Mouse (Mus musculus) heart, embryonic 11.5 days (tissue): ENCODE data around the gene Clstn1. TPM values are rescaled to one million over a fixed set of nuclear protein-coding genes. Genes with fewer than 3 reads are reported as not detected.

Experiments used
- ATAC-seq: fragments of 200-750 bp; cut with Nextera tagmentation; replicated peaks from 2 replicates; pipeline ENCODE4 v1.8.0; 2017; ENCODE audit warnings: moderate library complexity; ENCODE audit not compliant: insufficient number of reproducible peaks, low FRiP score, low TSS enrichment
- H3K27ac ChIP-seq: fragments of 300-500 bp; sonication (generic); 2 replicates; pipeline ENCODE4 v1.5.1; 2014; ENCODE audit warnings: mild to moderate bottlenecking, low read depth, low read length
- H3K27me3 ChIP-seq: fragments of 300-500 bp; sonication (generic); 2 replicates; pipeline ENCODE4 v1.6.1; 2014; ENCODE audit warnings: mild to moderate bottlenecking, low read length, mixed read lengths; ENCODE audit not compliant: control insufficient read depth, insufficient read depth
- H3K36me3 ChIP-seq: fragments of 300-500 bp; sonication (generic); 2 replicates; pipeline ENCODE4 v1.6.1; 2014; ENCODE audit warnings: mild to moderate bottlenecking, low read length, moderate library complexity, mixed read lengths; ENCODE audit not compliant: control insufficient read depth, insufficient read depth
- H3K4me1 ChIP-seq: fragments of 300-500 bp; sonication (generic); 2 replicates; pipeline ENCODE4 v1.6.1; 2014; ENCODE audit warnings: low read length; ENCODE audit not compliant: control insufficient read depth, insufficient read depth
- H3K4me2 ChIP-seq: fragments of 300-500 bp; sonication (generic); 2 replicates; pipeline ENCODE4 v1.6.1; 2014; ENCODE audit warnings: mild to moderate bottlenecking, moderate library complexity
- H3K4me3 ChIP-seq: fragments of 300-500 bp; sonication (generic); 2 replicates; pipeline ENCODE4 v1.5.1; 2014; ENCODE audit warnings: low read depth, low read length
- H3K9ac ChIP-seq: fragments of 300-500 bp; sonication (generic); 2 replicates; pipeline ENCODE4 v1.6.1; 2014; ENCODE audit warnings: mild to moderate bottlenecking, low read depth, low read length, moderate library complexity
- H3K9me3 ChIP-seq: fragments of 300-500 bp; sonication (generic); replicated peaks from 2 replicates; pipeline ENCODE4 v1.6.1; 2016; ENCODE audit warnings: low read length; ENCODE audit not compliant: control insufficient read depth
- WGBS: fragments of 180-500 bp; shearing (Covaris S2); extraction: QIAGEN DNeasy Blood & Tissue Kit; methylation state at CpG from one replicate; pipeline ENCODE4 v1.1.7; 2014; ENCODE audit not compliant: insufficient replicate concordance; 5-methylcytosine and 5-hydroxymethylcytosine counted together
- polyA plus RNA-seq: library from polyadenylated mRNA; unstranded; fragments of >200 nt; fragmentation: Nextera tagmentation; extraction: Ambion mirVana; gene quantifications from 2 replicates; pipeline ENCODE4 v1.2.1, GENCODE M21; 2014

The Clstn1 gene
- polyA plus RNA-seq, 1 experiment from 2014 or later: 12.3 TPM

GRCm38 (mm10) chr4:149640831-149641230, 54.6 kb downstream of the Clstn1 start:
- ATAC-seq: no peak
- Histone ChIP-seq H3K36me3 (peaks cover 14% of the 10 kb centered on the region), H3K9me3 (no peaks in the 10 kb centered on the region), H3K4me3 (no peak overlapping the region), H3K27ac (no peak overlapping the region), H3K4me2 (no peak overlapping the region), H3K27me3 (no peaks in the 10 kb centered on the region), H3K9ac (no peak overlapping the region), H3K4me1 (peaks cover 4% of the 10 kb centered on the region; the same call in 1 of the 2 replicates)
- WGBS: 77% methylated on average over 9 of the region's 9 CpGs

DNA sequence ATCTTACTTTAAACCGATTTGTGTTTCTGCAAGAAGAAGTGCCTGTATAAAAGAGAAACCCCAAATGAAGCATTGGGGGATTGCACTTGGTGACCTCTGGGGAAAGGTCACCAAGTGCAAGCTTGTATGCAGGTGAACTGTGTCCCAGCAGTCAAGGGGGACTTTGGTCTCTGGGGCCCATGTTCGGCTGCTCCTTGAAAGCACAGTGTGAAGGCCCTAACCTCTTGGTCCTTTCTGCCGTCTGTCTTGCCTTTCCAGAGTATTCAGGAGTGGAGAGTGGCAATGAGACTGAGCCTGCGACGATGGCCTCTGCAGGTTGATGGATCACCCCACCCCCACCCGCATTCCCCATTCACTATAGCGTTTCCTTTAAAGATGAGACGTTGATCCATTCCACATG, 55.1 kb downstream of the Clstn1 start:
- 62% methylated on average over 8 of the region's 8 CpGs for WGBS
- ATAC-seq: no peak
- no peak overlapping the region for H3K4me2 ChIP-seq
- no peak overlapping the region for H3K9ac ChIP-seq
- no peaks in the 10 kb centered on the region for H3K9me3 ChIP-seq
- no peaks in the 10 kb centered on the region for H3K27me3 ChIP-seq
- H3K36me3 ChIP-seq: peaks cover 18% of the 10 kb centered on the region
- no peak overlapping the region for H3K27ac ChIP-seq
- peaks cover 4% of the 10 kb centered on the region; the same call in 1 of the 2 replicates for H3K4me1 ChIP-seq
- H3K4me3 ChIP-seq: no peak overlapping the region

GRCm38 (mm10) chr4:149641956-149642355, 55.7 kb downstream of the Clstn1 start:
- peaks cover 18% of the 10 kb centered on the region for H3K36me3 ChIP-seq
- no peak overlapping the region for H3K4me2 ChIP-seq
- no peaks in the 10 kb centered on the region for H3K27me3 ChIP-seq
- H3K4me1 ChIP-seq: peaks cover 4% of the 10 kb centered on the region; the same call in 1 of the 2 replicates
- WGBS: 78% methylated on average over 5 of the region's 5 CpGs
- H3K4me3 ChIP-seq: no peak overlapping the region
- no peaks in the 10 kb centered on the region for H3K9me3 ChIP-seq
- no peak for ATAC-seq
- H3K27ac ChIP-seq: no peak overlapping the region
- H3K9ac ChIP-seq: no peak overlapping the region

- H3K36me3 ChIP-seq: peaks cover 17% of the 10 kb centered on the region
- no peak for ATAC-seq
- WGBS: 88% methylated on average over 9 of the region's 9 CpGs
Measured at GRCm38 (mm10) chr4:149645761-149646160, 59.5 kb downstream of the Clstn1 start.

DNA sequence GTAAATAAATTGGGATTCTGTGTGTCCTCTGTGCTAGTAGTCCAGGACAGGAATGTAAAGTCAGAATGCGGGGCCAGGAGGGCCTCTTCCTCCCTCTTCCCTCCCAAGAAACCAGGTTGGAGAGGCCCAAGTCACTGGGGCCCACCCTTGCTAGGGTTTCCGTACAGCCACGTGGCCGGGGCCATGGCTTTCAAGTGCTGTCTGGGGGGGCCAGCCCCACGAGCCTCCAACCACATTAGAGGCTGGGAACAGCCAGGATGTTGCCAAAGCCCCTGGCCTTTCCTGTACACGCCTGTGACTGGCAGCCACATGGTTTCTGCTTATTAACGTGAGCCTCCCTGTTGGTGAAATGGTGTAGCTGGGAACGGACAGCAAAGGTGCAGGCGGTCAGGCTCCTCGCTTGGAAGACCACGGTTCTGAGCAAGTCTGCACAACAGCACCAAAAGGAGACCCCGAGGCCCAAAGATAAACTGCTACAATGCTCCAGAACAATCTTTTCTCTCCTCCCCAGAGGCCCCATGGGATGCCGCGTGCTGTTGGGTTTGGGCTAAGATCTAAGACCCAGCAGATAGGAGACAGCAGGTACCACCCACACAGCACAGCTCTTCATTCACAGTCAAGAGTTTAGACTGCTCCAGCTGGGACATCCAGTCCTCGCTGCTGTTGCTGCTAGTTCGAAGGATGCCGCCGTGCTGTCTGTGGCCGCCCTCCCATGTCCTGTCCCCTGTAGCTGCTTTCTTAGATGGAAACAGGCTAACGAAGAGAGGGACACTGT, 62.0 kb downstream of the Clstn1 start:
- Histone ChIP-seq H3K4me1 (no peaks in the 10 kb centered on the region; the same call in 1 of the 2 replicates), H3K27ac (no peak overlapping the region), H3K27me3 (no peaks in the 10 kb centered on the region), H3K9me3 (no peaks in the 10 kb centered on the region), H3K4me3 (no peak overlapping the region), H3K4me2 (no peak overlapping the region), H3K36me3 (peaks cover 14% of the 10 kb centered on the region), H3K9ac (no peak overlapping the region)
- ATAC-seq: no peak
- 80% methylated on average over 20 of the region's 20 CpGs for WGBS

More at GRCm38 (mm10) chr4:149645761-149646160, 59.5 kb downstream of the Clstn1 start:
- Histone ChIP-seq H3K9me3 (no peaks in the 10 kb centered on the region), H3K4me1 (peaks cover 3% of the 10 kb centered on the region; the same call in 1 of the 2 replicates), H3K27me3 (no peaks in the 10 kb centered on the region), H3K4me3 (no peak overlapping the region), H3K27ac (no peak overlapping the region), H3K4me2 (no peak overlapping the region), H3K9ac (no peak overlapping the region)

DNA sequence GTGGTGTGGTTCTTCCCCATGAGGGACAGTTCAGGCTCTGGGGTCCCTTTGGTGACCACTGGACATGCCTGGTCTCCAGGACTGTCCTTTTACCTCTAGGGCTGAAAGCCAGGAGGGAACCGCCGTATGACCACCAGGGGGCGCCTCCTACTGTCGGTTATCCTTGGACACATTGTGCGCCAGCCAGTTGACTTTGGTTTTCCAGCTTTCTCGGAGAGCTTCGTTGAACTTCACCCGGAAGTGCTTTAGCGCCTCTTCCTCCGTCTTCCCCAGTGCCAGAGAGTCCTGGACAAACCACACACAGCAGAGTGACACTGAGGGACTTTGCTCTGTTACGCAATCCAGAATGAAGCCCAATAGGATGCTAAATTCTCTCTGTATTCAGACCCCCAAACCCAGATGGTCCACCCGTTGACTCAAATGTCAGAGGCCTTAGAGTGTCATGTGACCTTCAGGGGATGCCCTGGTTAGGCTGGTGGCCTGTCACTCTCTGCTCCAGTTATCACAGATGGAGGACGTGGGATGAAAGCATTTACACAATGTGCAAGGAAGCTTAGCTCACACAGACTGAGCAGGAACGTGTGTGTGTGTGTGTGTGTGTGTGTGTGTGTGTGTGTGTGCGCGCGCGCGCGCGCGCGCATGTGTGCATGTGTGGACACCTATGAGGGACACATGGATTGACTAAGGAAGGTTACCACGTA, 64.4 kb downstream of the Clstn1 start:
- Histone ChIP-seq H3K4me2 (no peak overlapping the region), H3K9ac (no peak overlapping the region), H3K27ac (no peak overlapping the region), H3K4me3 (no peak overlapping the region), H3K4me1 (no peaks in the 10 kb centered on the region; the same call in 1 of the 2 replicates), H3K36me3 (peaks cover 10% of the 10 kb centered on the region; the same call in 1 of the 2 replicates), H3K9me3 (no peaks in the 10 kb centered on the region), H3K27me3 (no peaks in the 10 kb centered on the region)
- 68% methylated on average over 24 of the region's 24 CpGs for WGBS
- ATAC-seq: no peak

DNA sequence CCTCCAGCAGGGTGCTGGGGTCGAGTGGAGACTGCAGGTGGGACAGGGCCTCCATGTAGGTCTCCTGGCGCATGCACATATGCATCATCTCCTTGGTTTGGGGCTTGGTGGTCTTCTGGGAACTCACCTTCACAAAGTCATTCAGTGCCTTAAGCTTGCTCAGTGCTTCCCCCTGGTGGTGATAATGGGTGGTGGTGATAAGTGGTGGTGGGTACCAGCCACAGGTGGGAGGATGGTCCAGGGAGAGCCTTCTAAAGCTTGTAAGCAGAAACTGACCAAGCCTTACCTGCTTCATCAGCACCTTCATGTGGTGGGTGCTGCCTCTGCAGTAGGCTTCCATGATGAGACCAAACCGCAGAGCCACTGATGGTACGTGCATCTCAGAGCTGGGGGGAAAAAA, 68.0 kb downstream of the Clstn1 start:
- WGBS: 85% methylated on average over 4 of the region's 4 CpGs
- Histone ChIP-seq H3K27me3 (no peaks in the 10 kb centered on the region), H3K9me3 (no peaks in the 10 kb centered on the region), H3K27ac (no peak overlapping the region), H3K36me3 (peaks cover 4% of the 10 kb centered on the region; the same call in 1 of the 2 replicates), H3K9ac (no peak overlapping the region), H3K4me1 (no peaks in the 10 kb centered on the region), H3K4me3 (no peak overlapping the region), H3K4me2 (no peak overlapping the region)
- no peak for ATAC-seq

DNA sequence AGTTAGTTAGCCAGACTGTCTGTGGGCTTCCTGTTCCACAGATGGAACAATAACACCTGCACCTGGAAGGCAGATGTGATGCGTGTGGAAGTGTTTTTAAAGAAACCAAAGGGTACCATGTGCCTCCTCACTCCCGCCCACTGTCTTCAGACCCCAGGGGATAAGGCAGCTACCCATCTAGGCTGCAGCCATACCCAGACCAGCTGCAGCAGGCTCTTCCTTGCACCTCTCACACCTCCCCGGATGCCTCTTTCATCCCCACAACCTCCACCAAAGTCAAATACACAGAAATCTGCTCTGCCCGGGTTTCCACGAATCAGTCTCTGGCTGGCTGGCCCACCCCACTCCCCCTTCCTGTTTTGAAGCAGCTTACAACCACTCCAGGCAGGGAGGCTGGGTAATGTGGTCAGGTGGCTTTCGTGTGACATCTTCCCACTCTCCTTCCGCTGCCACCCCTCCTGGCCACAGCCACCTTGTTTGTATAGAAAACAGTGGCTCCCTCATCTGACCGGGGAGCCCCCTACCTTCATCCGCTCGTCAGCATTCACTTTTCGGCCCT, 71.7 kb downstream of the Clstn1 start:
- Histone ChIP-seq H3K9me3 (no peaks in the 10 kb centered on the region), H3K4me1 (no peaks in the 10 kb centered on the region), H3K9ac (no peak overlapping the region), H3K27ac (no peak overlapping the region), H3K4me2 (no peak overlapping the region), H3K36me3 (no peaks in the 10 kb centered on the region), H3K27me3 (no peaks in the 10 kb centered on the region), H3K4me3 (no peak overlapping the region)
- 65% methylated on average over 11 of the region's 11 CpGs for WGBS
- no peak for ATAC-seq
